Mouse (Mus musculus) heart, embryonic 16.5 days (tissue): Measurements from ENCODE around the gene Top3a. TPM values are rescaled to one million over a fixed set of nuclear protein-coding genes. Genes with fewer than 3 reads are reported as not detected.
A peak's percentile ranks its signal among the peaks of the same experiment; 100 is the strongest.

Source experiments
- ATAC-seq: fragments of 200-750 bp; cut with Nextera tagmentation; replicated peaks from 2 replicates; pipeline ENCODE4 v1.8.0; 2017; ENCODE audit warnings: moderate number of reproducible peaks; ENCODE audit not compliant: insufficient read depth, low FRiP score; ENCODE audit errors: extremely low read depth
- H3K27ac ChIP-seq: fragments of 300-500 bp; sonication (generic); 2 replicates; pipeline ENCODE4 v1.5.1; 2014; ENCODE audit warnings: mild to moderate bottlenecking, low read length, control low read depth, moderate library complexity
- H3K27me3 ChIP-seq: fragments of 300-500 bp; sonication (generic); 2 replicates; pipeline ENCODE4 v1.6.1; 2014; ENCODE audit warnings: low read length, mixed read lengths; ENCODE audit not compliant: control insufficient read depth, insufficient read depth
- H3K36me3 ChIP-seq: fragments of 300-500 bp; sonication (generic); 2 replicates; pipeline ENCODE4 v1.6.1; 2014; ENCODE audit not compliant: control insufficient read depth, insufficient read depth
- H3K4me1 ChIP-seq: fragments of 300-500 bp; sonication (generic); 2 replicates; pipeline ENCODE4 v1.6.1; 2014; ENCODE audit warnings: low read length, mixed read lengths; ENCODE audit not compliant: control insufficient read depth, insufficient read depth
- H3K4me2 ChIP-seq: fragments of 300-500 bp; sonication (generic); 2 replicates; pipeline ENCODE4 v1.6.1; 2014; ENCODE audit warnings: low read depth, mild to moderate bottlenecking, control low read depth, low read length
- H3K4me3 ChIP-seq: fragments of 300-500 bp; sonication (generic); 2 replicates; pipeline ENCODE4 v1.5.1; 2014; ENCODE audit warnings: mild to moderate bottlenecking, control low read depth, low read length
- H3K9ac ChIP-seq: fragments of 300-500 bp; sonication (generic); 2 replicates; pipeline ENCODE4 v1.6.1; 2014; ENCODE audit warnings: low read length, control low read depth
- H3K9me3 ChIP-seq: fragments of 300-500 bp; sonication (generic); replicated peaks from 2 replicates; pipeline ENCODE4 v1.6.1; 2016; ENCODE audit warnings: low read length; ENCODE audit not compliant: control insufficient read depth
- WGBS: fragments of 180-500 bp; shearing (Covaris S2); extraction: QIAGEN DNeasy Blood & Tissue Kit; methylation state at CpG from one replicate; pipeline ENCODE4 v1.1.7; 2014; 5-methylcytosine and 5-hydroxymethylcytosine counted together
- polyA plus RNA-seq: library from polyadenylated mRNA; unstranded; fragments of >200 nt; fragmentation: Nextera tagmentation; extraction: Ambion mirVana; gene quantifications from 2 replicates; pipeline ENCODE4 v1.2.1, GENCODE M21; 2015

Top3a gene
- polyA plus RNA-seq, 1 experiment from 2014 or later: 9.8 TPM

- Histone ChIP-seq H3K4me2 (peak overlapping the region; percentile 64), H3K27me3 (no peaks in the 10 kb centered on the region), H3K9ac (peak overlapping the region; percentile 60; the same call in 1 of the 2 replicates), H3K4me1 (peaks cover 62% of the 10 kb centered on the region), H3K36me3 (peaks cover 14% of the 10 kb centered on the region; the same call in 1 of the 2 replicates), H3K27ac (no peak overlapping the region), H3K4me3 (peak overlapping the region; percentile 40), H3K9me3 (no peaks in the 10 kb centered on the region)
- no peak for ATAC-seq
- 84% methylated on average over 10 of the region's 10 CpGs for WGBS
Observed at GRCm38 (mm10) chr11:60779673-60780189, 2.6 kb upstream of the Top3a start.

GRCm38 (mm10) chr11:60777801-60778370 lies 721 bp upstream of the Top3a start:
- Histone ChIP-seq H3K27me3 (no peaks in the 10 kb centered on the region), H3K9me3 (no peaks in the 10 kb centered on the region), H3K4me3 (peak overlapping the region; percentile 75), H3K4me2 (peak overlapping the region; percentile 71), H3K4me1 (peaks cover 62% of the 10 kb centered on the region), H3K36me3 (peaks cover 3% of the 10 kb centered on the region; the same call in 1 of the 2 replicates), H3K9ac (peak overlapping the region; percentile 78), H3K27ac (peak overlapping the region; percentile 90)
- no peak for ATAC-seq
- 19% methylated on average over 16 of the region's 16 CpGs for WGBS

GRCm38 (mm10) chr11:60776107-60776828 lies 897 bp downstream of the Top3a start:
- Histone ChIP-seq H3K9me3 (no peaks in the 10 kb centered on the region), H3K9ac (peak overlapping the region; percentile 78), H3K27me3 (no peaks in the 10 kb centered on the region), H3K27ac (peak overlapping the region; percentile 90), H3K36me3 (peaks cover 3% of the 10 kb centered on the region; the same call in 1 of the 2 replicates), H3K4me2 (peak overlapping the region; percentile 71), H3K4me1 (peaks cover 49% of the 10 kb centered on the region), H3K4me3 (peak overlapping the region; percentile 75)
- 4% methylated on average over 17 of the region's 17 CpGs for WGBS
- no peak for ATAC-seq

- H3K4me2 ChIP-seq: peak overlapping the region; percentile 71
- H3K9me3 ChIP-seq: no peaks in the 10 kb centered on the region
- peaks cover 3% of the 10 kb centered on the region; the same call in 1 of the 2 replicates for H3K36me3 ChIP-seq
- H3K27me3 ChIP-seq: no peaks in the 10 kb centered on the region
- H3K27ac ChIP-seq: no peak overlapping the region
- ATAC-seq: no peak
- H3K4me1 ChIP-seq: peaks cover 42% of the 10 kb centered on the region
- peak overlapping the region; percentile 6; the same call in 1 of the 2 replicates for H3K9ac ChIP-seq
- WGBS: 49% methylated on average over 6 of the region's 6 CpGs
- peak overlapping the region; percentile 75 for H3K4me3 ChIP-seq
Observed at GRCm38 (mm10) chr11:60775578-60775977, 1.6 kb downstream of the Top3a start.

- no peak overlapping the region for H3K4me3 ChIP-seq
- H3K9me3 ChIP-seq: no peaks in the 10 kb centered on the region
- H3K4me2 ChIP-seq: peak overlapping the region; percentile 71; the same call in 1 of the 2 replicates
- no peak for ATAC-seq
- H3K27ac ChIP-seq: 0 out of 2 replicates have a peak overlapping the region, but pooled peaks have one; percentile 16
- H3K36me3 ChIP-seq: peaks cover 3% of the 10 kb centered on the region; the same call in 1 of the 2 replicates
- no peaks in the 10 kb centered on the region for H3K27me3 ChIP-seq
- H3K4me1 ChIP-seq: peaks cover 34% of the 10 kb centered on the region
- WGBS: 59% methylated on average over 1 of the region's 1 CpGs
- H3K9ac ChIP-seq: no peak overlapping the region
Observed at GRCm38 (mm10) chr11:60774841-60775240, 2.3 kb downstream of the Top3a start.

GRCm38 (mm10) chr11:60774158-60774689 lies 2.9 kb downstream of the Top3a start:
- Histone ChIP-seq H3K4me3 (no peak overlapping the region), H3K9me3 (no peaks in the 10 kb centered on the region), H3K4me1 (peaks cover 28% of the 10 kb centered on the region), H3K9ac (no peak overlapping the region), H3K27me3 (no peaks in the 10 kb centered on the region), H3K36me3 (0 out of 2 replicates have a peak, but pooled peaks cover 2% of the 10 kb centered on the region), H3K4me2 (no peak overlapping the region), H3K27ac (no peak overlapping the region)
- no peak for ATAC-seq
- WGBS: 81% methylated on average over 3 of the region's 3 CpGs

GRCm38 (mm10) chr11:60772161-60772560 lies 5.0 kb downstream of the Top3a start:
- H3K9ac ChIP-seq: no peak overlapping the region
- no peak for ATAC-seq
- 81% methylated on average over 4 of the region's 4 CpGs for WGBS
- H3K27ac ChIP-seq: no peak overlapping the region
- H3K36me3 ChIP-seq: no peaks in the 10 kb centered on the region
- H3K4me2 ChIP-seq: no peak overlapping the region
- no peaks in the 10 kb centered on the region for H3K27me3 ChIP-seq
- H3K4me3 ChIP-seq: no peak overlapping the region
- H3K4me1 ChIP-seq: peaks cover 15% of the 10 kb centered on the region
- no peaks in the 10 kb centered on the region for H3K9me3 ChIP-seq

GRCm38 (mm10) chr11:60770776-60771175 lies 6.4 kb downstream of the Top3a start:
- ATAC-seq: no peak
- Histone ChIP-seq H3K36me3 (no peaks in the 10 kb centered on the region), H3K27ac (no peak overlapping the region), H3K4me2 (no peak overlapping the region), H3K9ac (no peak overlapping the region), H3K4me1 (peaks cover 9% of the 10 kb centered on the region), H3K27me3 (no peaks in the 10 kb centered on the region), H3K4me3 (no peak overlapping the region), H3K9me3 (no peaks in the 10 kb centered on the region)
- WGBS: 85% methylated on average over 3 of the region's 3 CpGs

- no peak overlapping the region for H3K4me2 ChIP-seq
- H3K4me1 ChIP-seq: no peaks in the 10 kb centered on the region; the same call in 1 of the 2 replicates
- WGBS: 60% methylated on average over 2 of the region's 2 CpGs
- H3K4me3 ChIP-seq: no peak overlapping the region
- no peaks in the 10 kb centered on the region for H3K27me3 ChIP-seq
- no peaks in the 10 kb centered on the region for H3K9me3 ChIP-seq
- H3K9ac ChIP-seq: no peak overlapping the region
- ATAC-seq: no peak
- no peaks in the 10 kb centered on the region for H3K36me3 ChIP-seq
- no peak overlapping the region for H3K27ac ChIP-seq
Observed at GRCm38 (mm10) chr11:60769322-60769721, 7.8 kb downstream of the Top3a start.
